Mouse (Mus musculus) left cerebral cortex, postnatal 14 days (tissue): ENCODE measurements at regions not wholly inside any gene's neighbourhood (a gene's known extent, or its start where the extent isn't known, plus 50 kb on each side); places are given as distances from the start of the nearest gene placed in this dataset.

Experiments
- DNase-seq, 2 experiments: peaks; one replicate each; pipeline ENCODE4 v3.0.0; 2021 to 2022; ENCODE audit warnings: low spot score in 2 of 2, mixed read lengths in 1 of 2
- intact Hi-C: fragments of 180-260 bp; cut with DNase I; formaldehyde crosslinking; loops from one replicate; pipeline ENCODE4 v1.15.1; 2025

GRCm38 (mm10) chr12:9997190-9997561 is 372.6 kb upstream of the Nt5c1b start:
- DNase-seq: no peak
- intact Hi-C loops: no loop called here

GRCm38 (mm10) chr12:9997571-9997970 is 372.2 kb upstream of the Nt5c1b start:
- no peak for DNase-seq
- intact Hi-C loops: no loop called here

DNA sequence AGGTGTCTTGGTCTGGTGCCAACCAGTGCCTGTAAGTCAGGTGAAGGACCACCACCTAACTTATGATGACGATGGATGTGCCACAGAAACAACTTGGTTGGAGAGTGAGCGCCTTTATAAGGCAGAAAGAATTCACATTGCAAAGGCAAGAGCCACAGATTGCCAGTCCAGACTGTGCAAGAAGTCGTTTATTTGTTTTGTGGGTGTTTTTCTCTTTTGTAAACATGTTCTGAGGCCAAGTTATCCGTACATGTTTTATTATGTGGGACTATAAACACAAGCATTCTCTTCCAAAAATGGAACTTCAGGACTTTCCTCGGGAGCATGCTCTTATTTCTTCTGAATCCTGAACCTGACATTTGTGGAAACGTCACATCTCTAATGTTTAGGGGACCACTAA is 369.8 kb upstream of the Nt5c1b start:
- intact Hi-C loops: no loop called here

DNA sequence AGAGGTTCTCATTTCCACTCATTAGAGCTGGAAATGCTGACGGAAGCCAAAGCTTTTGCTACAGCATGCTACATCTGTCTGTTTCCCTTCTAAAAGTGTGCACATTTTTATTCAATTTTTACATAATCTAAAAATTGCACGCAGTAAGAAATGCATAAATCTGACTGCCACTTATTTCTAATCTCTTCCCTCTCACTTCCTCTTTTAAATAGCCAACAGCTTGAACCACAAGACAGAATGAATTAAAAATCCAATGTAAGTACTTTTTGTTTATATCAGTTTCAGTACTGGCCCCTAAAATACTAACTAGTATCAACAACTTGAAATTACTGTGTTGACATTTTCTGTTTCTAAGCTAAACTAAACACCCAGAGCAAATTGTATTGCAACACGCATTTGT is 361.3 kb upstream of the Nt5c1b start:
- intact Hi-C loops: no loop called here

More for the DNA sequence above, 369.8 kb upstream of the Nt5c1b start:
- DNase-seq: no peak

GRCm38 (mm10) chr12:10016710-10017581 is 352.8 kb upstream of the Nt5c1b start:
- no peak for DNase-seq
- intact Hi-C loops: no loop called here

More for the DNA sequence above, 361.3 kb upstream of the Nt5c1b start:
- DNase-seq: no peak

GRCm38 (mm10) chr12:10035479-10035878 is 334.3 kb upstream of the Nt5c1b start:
- intact Hi-C loops: no loop called here
- no peak for DNase-seq

DNA sequence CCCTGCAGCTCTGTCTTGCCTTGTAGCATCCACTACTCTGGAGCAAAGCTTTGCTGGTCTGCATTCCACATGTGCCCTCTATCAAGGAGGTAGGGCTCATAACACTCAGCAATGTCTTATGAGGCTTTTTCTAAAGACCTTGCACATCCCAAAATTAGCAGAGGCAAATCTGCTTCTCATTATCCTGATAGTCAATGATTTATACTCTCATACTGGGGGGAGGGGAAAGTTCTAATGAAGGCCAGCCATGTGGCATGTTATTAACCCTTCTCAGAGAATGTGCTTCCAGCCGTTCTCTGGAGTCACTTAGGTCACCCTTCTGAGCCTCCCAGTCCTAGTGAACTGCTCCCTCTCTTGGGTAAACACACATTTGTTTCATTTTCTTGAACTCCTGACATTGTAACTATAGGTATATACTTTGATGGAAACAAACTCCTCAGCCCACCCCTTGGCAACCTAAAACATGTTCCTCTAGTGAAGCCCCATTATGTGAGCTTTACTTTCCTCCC is 307.7 kb upstream of the Nt5c1b start:
- no peak for DNase-seq
- intact Hi-C loops: no loop called here

DNA sequence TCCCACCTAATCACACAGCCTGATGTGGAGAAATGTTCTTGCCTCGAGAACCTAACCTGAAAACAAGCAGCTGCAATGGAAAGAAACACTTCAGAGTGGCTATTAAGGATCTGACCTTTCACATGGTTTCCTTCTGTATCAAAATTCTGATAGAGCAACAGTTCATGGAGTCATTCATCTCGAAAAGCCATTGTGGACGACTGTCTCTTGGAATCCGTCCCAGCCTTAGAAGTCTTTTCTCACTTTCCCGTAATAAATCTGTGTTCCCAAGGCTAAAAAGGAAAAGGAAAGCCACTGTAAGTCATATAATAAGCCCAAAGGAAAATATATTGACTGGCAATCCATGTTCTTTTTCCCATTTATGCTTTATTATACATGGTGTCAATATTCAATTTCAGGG is 291.4 kb upstream of the Nt5c1b start:
- no peak for DNase-seq
- intact Hi-C loops: no loop called here

- peak; percentile 18 to 45 for DNase-seq
These were observed 290.3 kb upstream of the Nt5c1b start for GRCm38 (mm10) chr12:10079482-10079881.

GRCm38 (mm10) chr12:10112874-10113453 is 256.8 kb upstream of the Nt5c1b start:
- DNase-seq: no peak

More at GRCm38 (mm10) chr12:10079482-10079881, 290.3 kb upstream of the Nt5c1b start:
- intact Hi-C loops: no loop called here

DNA sequence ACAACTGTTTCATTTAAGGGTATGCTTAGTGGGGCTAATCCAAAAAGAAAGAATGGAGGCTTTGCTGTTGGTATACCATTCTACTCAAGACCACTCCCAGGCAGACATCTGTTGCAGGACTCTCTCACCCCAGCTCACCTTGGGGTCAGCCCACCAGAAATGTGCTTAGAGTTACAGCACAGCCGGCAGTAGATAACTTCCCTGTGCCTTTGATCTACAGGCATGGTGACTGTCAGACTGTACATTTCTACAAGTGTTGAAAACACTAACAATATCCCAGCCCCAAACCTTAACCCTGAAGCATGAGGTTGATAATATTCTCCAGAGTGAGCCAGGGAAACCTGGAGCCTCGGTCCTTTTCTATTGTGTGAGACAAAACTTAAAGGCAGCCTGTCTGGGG is 247.7 kb upstream of the Nt5c1b start:
- intact Hi-C loops: no loop called here
- no peak for DNase-seq

More at GRCm38 (mm10) chr12:10112874-10113453, 256.8 kb upstream of the Nt5c1b start:
- intact Hi-C loops: no loop called here

DNA sequence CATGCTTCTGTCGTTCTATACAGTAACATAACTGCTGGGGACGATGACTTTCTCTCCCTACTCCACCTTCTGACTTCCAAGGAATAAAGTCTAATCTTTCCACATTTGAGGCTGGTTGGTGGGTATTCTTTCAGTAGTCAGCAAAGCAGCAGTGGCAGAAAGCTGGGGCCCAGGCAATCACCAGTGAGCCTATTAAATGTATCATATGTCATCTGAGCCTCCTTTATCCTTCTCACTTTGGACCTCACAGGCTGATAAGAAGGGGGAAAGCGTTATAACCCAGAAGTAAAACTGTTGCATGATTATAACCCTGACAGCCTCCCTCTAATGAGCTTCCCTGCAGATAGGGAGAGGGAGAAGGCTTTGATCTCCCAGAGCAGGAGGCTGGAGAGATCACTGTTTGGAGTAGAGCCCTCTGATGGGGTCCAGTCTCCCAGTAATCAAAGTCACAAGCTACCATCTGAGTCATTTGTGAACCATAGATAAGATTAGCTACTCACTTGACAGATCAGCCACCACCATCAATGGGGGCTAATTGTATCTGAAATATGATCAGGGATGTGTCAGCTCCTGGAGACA is 241.7 kb upstream of the Nt5c1b start:
- intact Hi-C loops: no loop called here
- DNase-seq: no peak

DNA sequence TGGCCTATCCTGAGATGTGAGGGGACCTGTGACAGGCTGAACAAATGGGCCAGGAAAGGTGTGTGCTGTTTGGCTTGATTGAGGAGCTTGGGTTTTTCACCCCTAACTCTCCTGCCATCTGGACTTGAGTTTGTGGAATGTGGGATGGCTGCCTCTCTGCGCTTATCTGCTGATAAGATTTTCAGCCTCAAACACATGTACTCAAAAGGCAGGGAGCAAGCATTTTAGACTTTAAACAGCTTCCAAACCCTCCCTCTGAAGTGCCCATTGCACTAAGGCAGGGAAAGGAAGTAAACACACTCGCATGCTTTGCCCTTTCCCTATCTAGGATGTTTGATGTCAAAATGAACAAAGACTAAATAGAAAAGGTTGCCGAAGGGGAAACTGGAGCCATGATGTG is 235.6 kb upstream of the Nt5c1b start:
- intact Hi-C loops: no loop called here
- DNase-seq: no peak

DNA sequence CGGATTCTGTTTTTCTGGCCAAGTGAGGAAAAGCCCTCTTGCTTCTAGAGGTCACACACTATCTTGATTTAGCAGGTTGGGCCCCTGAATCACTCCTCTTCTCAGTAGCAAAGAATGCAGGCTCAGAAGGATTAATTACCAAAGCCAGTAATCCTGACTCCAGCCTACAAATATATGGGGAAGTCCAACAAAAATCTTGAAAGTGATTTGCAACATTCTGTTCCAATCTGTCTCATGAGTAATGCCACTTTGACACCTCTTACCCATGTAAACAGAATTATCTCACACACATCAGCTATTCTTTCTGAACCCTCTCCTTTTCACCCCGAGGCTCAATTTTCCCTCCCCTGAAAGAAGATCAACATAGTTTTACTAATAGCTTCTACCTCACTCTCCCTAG is 233.9 kb upstream of the Nt5c1b start:
- intact Hi-C loops: no loop called here
- no peak for DNase-seq

GRCm38 (mm10) chr12:10140131-10140530 is 229.6 kb upstream of the Nt5c1b start:
- intact Hi-C loops: no loop called here

DNA sequence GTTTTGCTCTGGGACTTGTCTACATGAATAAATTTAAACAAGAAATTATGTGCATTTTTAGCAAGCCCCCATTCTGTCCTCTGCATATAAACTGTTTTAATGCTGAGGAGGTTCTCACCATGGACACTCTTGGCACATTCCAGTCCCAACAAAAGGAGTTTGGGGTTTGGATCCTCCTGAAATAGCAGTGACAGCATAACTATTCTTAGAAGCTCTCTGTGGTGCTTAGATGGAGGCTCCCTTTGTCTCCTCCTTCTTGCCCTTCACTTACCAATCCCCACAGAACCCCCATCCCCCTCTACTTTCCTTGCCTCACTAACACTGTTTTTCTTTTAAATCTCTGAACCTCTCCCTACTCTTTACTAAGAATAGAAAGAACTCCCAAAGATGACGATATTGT is 208.9 kb upstream of the Nt5c1b start:
- peak in 1 of 2 experiments; percentile 7 for DNase-seq
- intact Hi-C loops: no loop called here

More at GRCm38 (mm10) chr12:10140131-10140530, 229.6 kb upstream of the Nt5c1b start:
- no peak for DNase-seq

DNA sequence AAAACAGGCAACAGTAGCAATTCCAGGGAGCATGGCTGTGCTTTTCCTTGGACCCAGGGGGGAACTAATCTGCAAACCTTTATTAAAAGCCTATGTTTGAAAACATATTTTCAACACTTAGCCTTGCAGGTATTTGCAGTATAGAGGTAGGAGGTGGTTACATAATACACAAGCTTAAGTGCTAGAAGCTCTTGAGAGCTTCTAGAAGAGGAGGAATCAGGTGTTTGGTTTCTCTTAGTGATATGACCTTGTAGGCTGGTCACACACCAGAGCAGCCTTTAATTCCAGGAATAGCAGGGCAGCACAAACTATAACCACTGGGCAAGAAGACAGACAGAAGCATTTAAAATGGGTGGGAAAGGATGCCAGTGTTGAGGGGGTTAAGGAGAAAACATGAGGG is 201.7 kb upstream of the Nt5c1b start:
- intact Hi-C loops: no loop called here
- no peak for DNase-seq

- intact Hi-C loops: no loop called here
- DNase-seq: peak; percentile 26 to 36
These were observed 201.2 kb upstream of the Nt5c1b start for GRCm38 (mm10) chr12:10168581-10168980.

- DNase-seq: no peak
- intact Hi-C loops: no loop called here
These were observed 191.1 kb upstream of the Nt5c1b start for GRCm38 (mm10) chr12:10178718-10179117.

DNA sequence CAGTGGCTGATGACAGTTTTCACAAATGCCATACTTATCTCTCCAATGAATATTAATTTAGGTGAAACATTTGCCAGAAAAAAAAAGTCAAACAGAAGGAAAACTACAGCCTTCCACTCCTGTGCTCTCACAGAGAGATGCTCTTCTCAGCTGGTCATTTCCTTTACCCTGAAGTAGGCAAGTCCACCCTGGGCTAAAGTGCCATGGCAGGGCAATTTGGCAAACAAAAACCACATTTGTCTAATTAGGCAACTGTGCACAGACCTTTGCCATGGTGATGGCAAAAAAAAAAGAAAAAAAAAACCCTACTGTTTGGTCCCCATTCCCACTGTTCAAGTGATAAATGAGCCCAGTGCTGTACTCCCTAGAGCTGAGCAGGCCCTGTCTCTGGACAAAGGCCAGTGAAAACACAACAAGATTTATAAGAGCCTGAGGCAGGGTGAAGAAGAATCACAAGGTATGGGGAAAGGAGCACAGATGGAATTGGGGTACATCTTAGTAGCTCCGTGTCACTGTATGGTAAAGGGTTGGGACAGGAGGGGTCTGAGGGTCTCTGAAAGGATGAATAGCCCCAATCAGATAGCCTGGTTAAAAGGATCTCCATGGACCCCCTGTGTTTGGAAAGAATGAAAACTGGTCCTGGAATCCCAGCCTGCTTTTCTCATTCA is 190.5 kb upstream of the Nt5c1b start:
- intact Hi-C loops: no loop called here
- no peak for DNase-seq
